Mouse (Mus musculus) liver, adult 2 months (tissue): ENCODE data around the gene Plcb1. TPM values are rescaled to one million over a fixed set of nuclear protein-coding genes. Genes with fewer than 3 reads are reported as not detected.
A peak's percentile ranks its signal among the peaks of the same experiment; 100 is the strongest.

Experiments
- DNase-seq: peaks from one replicate; pipeline ENCODE4 v3.0.0-alpha.2; 2011; ENCODE audit warnings: low read depth, low spot score; ENCODE audit errors: extremely low read depth
- H3K27ac ChIP-seq: fragments of 200-500 bp; replicated peaks from 2 replicates; pipeline ENCODE4 v1.5.1; 2012; ENCODE audit warnings: low read depth, mild to moderate bottlenecking, control low read depth, inconsistent platforms, low read length; ENCODE audit not compliant: insufficient read depth
- H3K27me3 ChIP-seq: fragments of 200-500 bp; 2 replicates; pipeline ENCODE4 v1.6.1; 2012; ENCODE audit warnings: mild to moderate bottlenecking, moderate library complexity, low read length, inconsistent platforms; ENCODE audit not compliant: control insufficient read depth, insufficient read depth
- H3K36me3 ChIP-seq: fragments of 200-500 bp; 2 replicates; pipeline ENCODE4 v1.6.1; 2012; ENCODE audit warnings: low read length, inconsistent platforms; ENCODE audit not compliant: control insufficient read depth, insufficient read depth
- H3K4me1 ChIP-seq: fragments of 200-500 bp; 2 replicates; pipeline ENCODE4 v1.6.1; 2011; ENCODE audit warnings: low read length; ENCODE audit not compliant: control insufficient read depth, insufficient read depth
- H3K4me3 ChIP-seq: fragments of 200-500 bp; 2 replicates; pipeline ENCODE4 v1.5.1; 2011; ENCODE audit warnings: low read depth, mild to moderate bottlenecking, control low read depth, low read length, moderate library complexity; ENCODE audit not compliant: insufficient read depth
- H3K79me2 ChIP-seq: fragments of 200-500 bp; 2 replicates; pipeline ENCODE4 v1.6.1; 2012; ENCODE audit warnings: inconsistent platforms, mild to moderate bottlenecking, low read length, moderate library complexity; ENCODE audit not compliant: control insufficient read depth, insufficient read depth
- H3K9ac ChIP-seq: fragments of 200-500 bp; 2 replicates; pipeline ENCODE4 v1.6.1; 2012; ENCODE audit warnings: low read depth, mild to moderate bottlenecking, control low read depth, inconsistent platforms, low read length
- CTCF ChIP-seq: fragments of 200-500 bp; IDR thresholded peaks from 2 replicates; pipeline ENCODE4 v1.5.1; 2011; ENCODE audit warnings: low read depth, low read length, control low read depth
- POLR2A ChIP-seq: fragments of 200-500 bp; IDR thresholded peaks from 2 replicates; pipeline ENCODE4 v1.6.1; 2011; ENCODE audit warnings: low read length, control low read depth; ENCODE audit not compliant: insufficient read depth; ENCODE audit errors: extremely low read depth
- WGBS: fragments of 180-500 bp; shearing (Covaris S2); methylation state at CpG from one replicate; pipeline ENCODE4 v1.1.7; 2018; 5-methylcytosine and 5-hydroxymethylcytosine counted together
- polyA plus RNA-seq: library from polyadenylated mRNA; depleted of rRNA; stranded (reverse); fragments of >200 nt; gene quantifications from 2 replicates; pipeline ENCODE4 v1.2.3, GENCODE M21; 2012
- total RNA-seq: library from RNA; depleted of rRNA; stranded (reverse); fragments of >200 nt; gene quantifications from 2 replicates; pipeline ENCODE4 v1.2.3, GENCODE M21; 2014

The Plcb1 gene
- total and polyA plus RNA-seq, 2 experiments, result 0.88 to 15.4 TPM

DNA sequence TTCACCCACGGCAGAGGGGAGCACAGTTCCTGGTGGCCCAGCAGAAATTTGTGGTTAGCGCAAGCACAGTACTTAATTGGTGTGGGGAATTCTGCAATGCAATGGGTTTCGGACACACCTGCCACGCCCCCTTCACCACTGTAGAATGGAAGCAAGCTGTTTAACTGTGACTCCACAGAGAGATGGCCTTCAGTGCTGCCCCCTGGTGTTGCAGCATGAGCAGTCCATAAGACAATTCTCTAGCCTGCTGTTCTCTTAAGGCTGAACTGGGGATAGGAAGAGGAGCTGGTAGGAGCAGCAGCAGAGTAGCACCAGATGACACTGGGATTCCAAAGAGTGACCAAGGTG lies 538.1 kb downstream of the Plcb1 start:
- DNase-seq, result peak; percentile 29
- 83% methylated on average over 4 of the region's 4 CpGs for WGBS
- no peak overlapping the region for H3K27ac ChIP-seq
- H3K9ac ChIP-seq, result no peak overlapping the region
- H3K36me3 ChIP-seq, result no peaks in the 10 kb centered on the region; the same call in 1 of the 2 replicates
- TF ChIP-seq POLR2A (no peak), CTCF (peak; percentile 74)
- no peaks in the 10 kb centered on the region for H3K4me1 ChIP-seq
- no peak overlapping the region for H3K4me3 ChIP-seq
- H3K27me3 ChIP-seq, result no peaks in the 10 kb centered on the region
- no peaks in the 10 kb centered on the region for H3K79me2 ChIP-seq

DNA sequence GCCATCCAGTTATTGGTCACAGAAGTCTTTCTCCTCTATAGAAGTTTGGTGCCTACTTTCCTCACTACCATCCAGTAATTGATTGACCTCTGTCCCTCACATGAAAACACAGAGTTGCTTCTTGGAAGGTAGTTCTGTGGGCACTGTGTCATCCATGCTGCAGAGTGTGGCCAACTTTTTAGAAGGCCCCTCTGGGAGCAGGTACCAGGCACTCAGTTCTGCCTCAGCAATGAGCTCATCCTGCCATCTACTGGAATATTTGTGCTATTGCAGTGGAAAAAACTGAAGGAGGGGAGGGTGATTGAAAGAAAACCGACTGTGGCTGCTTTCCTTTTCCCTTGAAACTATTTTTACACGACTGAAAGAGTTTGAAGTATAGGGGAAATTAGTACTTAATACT lies 542.9 kb downstream of the Plcb1 start:
- no peak overlapping the region for H3K4me3 ChIP-seq
- peak; percentile 24 for DNase-seq
- H3K27ac ChIP-seq, result no peak overlapping the region
- no peaks in the 10 kb centered on the region for H3K27me3 ChIP-seq
- H3K4me1 ChIP-seq, result no peaks in the 10 kb centered on the region; the same call in 1 of the 2 replicates
- no peaks in the 10 kb centered on the region for H3K79me2 ChIP-seq
- H3K9ac ChIP-seq, result no peak overlapping the region
- TF ChIP-seq CTCF, result peak; percentile 68
- TF ChIP-seq POLR2A, result no peak
- peaks cover 2% of the 10 kb centered on the region for H3K36me3 ChIP-seq
- 4% methylated on average over 2 of the region's 2 CpGs for WGBS

DNA sequence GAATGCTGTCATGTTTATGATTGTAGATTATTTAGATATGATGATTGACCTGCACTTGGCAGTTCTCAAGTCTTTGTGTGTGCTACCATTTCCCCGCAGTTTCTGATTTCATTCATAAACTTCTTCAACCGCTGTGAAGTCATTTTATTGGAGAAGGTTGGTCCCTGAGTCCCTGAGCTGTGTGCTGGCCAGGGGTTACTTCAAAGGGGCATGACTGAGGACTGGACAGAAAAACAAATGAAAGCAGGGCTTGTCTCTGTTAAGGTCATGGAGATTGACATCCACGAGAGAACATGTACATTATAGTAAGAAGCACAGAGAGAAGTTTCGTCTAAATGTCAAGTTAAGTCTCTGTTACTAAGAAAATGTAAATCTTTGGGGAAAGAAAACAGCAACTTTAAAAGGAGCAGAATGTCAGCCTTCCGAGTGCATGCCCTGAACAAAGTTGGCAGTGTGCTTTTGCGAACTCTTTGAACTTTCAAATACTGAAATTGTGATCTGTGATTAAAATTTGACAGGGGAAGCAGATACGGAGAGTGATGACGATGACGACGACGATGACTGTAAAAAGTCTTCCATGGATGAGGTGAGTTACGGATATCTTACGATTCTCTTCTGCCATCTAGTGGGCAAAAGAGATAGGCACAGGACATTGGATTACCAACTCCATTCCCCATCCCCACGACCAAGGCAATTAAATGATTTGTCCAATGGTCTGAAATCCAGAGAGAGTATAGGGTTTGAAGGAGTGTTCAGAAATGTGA lies 544.1 kb downstream of the Plcb1 start:
- TF ChIP-seq POLR2A (no peak), CTCF (peak; percentile 40)
- Histone ChIP-seq H3K4me3 (no peak overlapping the region), H3K27me3 (no peaks in the 10 kb centered on the region), H3K9ac (no peak overlapping the region), H3K4me1 (no peaks in the 10 kb centered on the region; the same call in 1 of the 2 replicates), H3K27ac (no peak overlapping the region), H3K36me3 (peaks cover 2% of the 10 kb centered on the region), H3K79me2 (no peaks in the 10 kb centered on the region)
- DNase-seq, result peak; percentile 41
- 18% methylated on average over 14 of the region's 14 CpGs for WGBS

DNA sequence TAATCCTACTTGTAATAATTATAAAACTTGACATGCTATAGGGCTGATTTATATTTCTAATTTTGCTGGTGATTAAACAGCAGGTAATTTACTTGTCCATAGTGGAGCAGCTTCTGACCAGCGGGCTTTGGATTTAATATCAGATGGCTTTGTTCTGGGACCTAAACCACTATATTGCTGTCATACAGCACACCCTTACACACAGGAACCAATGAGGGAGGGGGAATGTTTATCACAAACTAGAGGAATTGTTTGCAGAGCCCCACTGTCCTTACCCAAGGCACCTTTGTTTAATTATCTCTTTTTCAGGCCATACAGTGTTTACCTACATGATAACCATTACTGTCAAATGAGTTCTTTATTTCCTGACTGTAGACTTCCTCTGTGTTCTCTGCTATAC lies 546.0 kb downstream of the Plcb1 start:
- no peak for DNase-seq
- Histone ChIP-seq H3K79me2 (no peaks in the 10 kb centered on the region), H3K9ac (no peak overlapping the region), H3K36me3 (peaks cover 2% of the 10 kb centered on the region), H3K4me1 (no peaks in the 10 kb centered on the region; the same call in 1 of the 2 replicates), H3K4me3 (no peak overlapping the region), H3K27me3 (no peaks in the 10 kb centered on the region), H3K27ac (no peak overlapping the region)
- 93% methylated on average over 1 of the region's 1 CpGs for WGBS
- TF ChIP-seq CTCF (no peak), POLR2A (no peak)

DNA sequence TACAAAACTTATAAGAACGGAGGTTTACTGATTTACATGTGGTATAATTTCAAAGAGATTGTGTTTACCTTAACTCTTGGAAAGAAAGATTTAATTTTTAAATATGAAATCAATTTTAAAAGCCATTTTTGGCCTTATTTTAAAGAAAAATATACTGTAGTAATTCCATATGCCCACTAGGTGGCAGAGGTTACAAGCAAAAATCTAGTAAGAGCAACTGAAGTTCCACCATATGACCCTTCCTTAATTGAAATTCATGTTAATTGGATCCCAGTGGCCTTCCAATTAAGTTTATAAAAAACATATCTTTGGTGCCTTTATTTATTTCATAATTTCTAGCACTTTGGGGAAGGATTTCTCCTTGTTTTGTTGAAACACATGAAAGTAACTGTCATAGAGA lies 570.4 kb downstream of the Plcb1 start:
- H3K36me3 ChIP-seq, result peaks cover 4% of the 10 kb centered on the region
- DNase-seq, result peak; percentile 19
- WGBS, result 40% methylated on average over 1 of the region's 1 CpGs
- H3K4me1 ChIP-seq, result no peaks in the 10 kb centered on the region
- no peak overlapping the region for H3K27ac ChIP-seq
- H3K27me3 ChIP-seq, result no peaks in the 10 kb centered on the region
- no peaks in the 10 kb centered on the region for H3K79me2 ChIP-seq
- H3K4me3 ChIP-seq, result no peak overlapping the region
- no peak for TF ChIP-seq POLR2A
- TF ChIP-seq CTCF, result no peak
- H3K9ac ChIP-seq, result no peak overlapping the region

DNA sequence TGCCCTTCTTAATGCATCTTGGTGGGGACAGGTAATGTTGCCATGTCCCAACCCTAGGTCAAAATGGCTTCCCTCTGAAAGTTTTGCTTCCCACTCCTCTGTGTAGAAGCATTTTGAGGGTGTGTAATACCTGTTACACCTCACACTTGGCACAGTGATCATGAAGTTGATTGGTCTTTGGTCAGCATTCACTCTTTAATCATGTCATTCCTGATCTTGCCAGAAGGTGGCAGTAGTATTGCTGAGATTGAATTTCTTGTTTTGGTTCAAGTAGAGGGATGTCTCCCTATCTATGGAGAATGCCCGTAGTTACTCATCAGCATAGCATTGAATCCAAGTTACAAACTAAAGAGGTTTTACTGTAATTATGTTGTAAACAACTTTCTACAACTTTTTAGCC lies 575.9 kb downstream of the Plcb1 start:
- peaks cover 19% of the 10 kb centered on the region for H3K36me3 ChIP-seq
- no peak overlapping the region for H3K27ac ChIP-seq
- no peak overlapping the region for H3K4me3 ChIP-seq
- peak; percentile 63 for TF ChIP-seq CTCF
- TF ChIP-seq POLR2A, result no peak
- 20% methylated on average over 1 of the region's 1 CpGs for WGBS
- H3K27me3 ChIP-seq, result no peaks in the 10 kb centered on the region
- DNase-seq, result peak; percentile 38
- H3K4me1 ChIP-seq, result no peaks in the 10 kb centered on the region
- no peaks in the 10 kb centered on the region for H3K79me2 ChIP-seq
- no peak overlapping the region for H3K9ac ChIP-seq
